Mouse (Mus musculus) kidney, adult 2 months (tissue): ENCODE data around the gene Fhl1. TPM values are rescaled to one million over a fixed set of nuclear protein-coding genes. Genes with fewer than 3 reads are reported as not detected.

Experiments
- DNase-seq: peaks from one replicate; pipeline ENCODE4 v3.0.0; 2021
- H3K27ac ChIP-seq: fragments of 200-500 bp; 2 replicates; pipeline ENCODE4 v1.5.1; 2012; ENCODE audit warnings: low read depth, low read length, control low read depth, inconsistent platforms; ENCODE audit not compliant: insufficient read depth
- H3K27me3 ChIP-seq: fragments of 200-500 bp; replicated peaks from 2 replicates; pipeline ENCODE4 v1.6.1; 2012; ENCODE audit warnings: mild to moderate bottlenecking, moderate library complexity, low read length, inconsistent platforms; ENCODE audit not compliant: control insufficient read depth, insufficient read depth
- H3K36me3 ChIP-seq: fragments of 200-500 bp; 2 replicates; pipeline ENCODE4 v1.6.1; 2012; ENCODE audit warnings: mild to moderate bottlenecking, moderate library complexity, low read length, inconsistent platforms; ENCODE audit not compliant: control insufficient read depth, insufficient read depth
- H3K4me1 ChIP-seq: fragments of 200-500 bp; 2 replicates; pipeline ENCODE4 v1.6.1; 2011; ENCODE audit warnings: low read length; ENCODE audit not compliant: control insufficient read depth, insufficient read depth
- H3K4me3 ChIP-seq: fragments of 200-500 bp; 2 replicates; pipeline ENCODE4 v1.5.1; 2011; ENCODE audit warnings: mild to moderate bottlenecking, low read depth, low read length, control low read depth; ENCODE audit not compliant: insufficient read depth
- CTCF ChIP-seq: fragments of 200-500 bp; conservative IDR thresholded peaks from 2 replicates; pipeline ENCODE4 v1.5.1; 2011; ENCODE audit warnings: low read depth, mild to moderate bottlenecking, control low read depth, low read length, moderate library complexity, mixed read lengths; ENCODE audit not compliant: insufficient read depth, insufficient read length
- POLR2A ChIP-seq: fragments of 200-500 bp; IDR thresholded peaks from one replicate; pipeline ENCODE4 v1.6.1; 2011; ENCODE audit warnings: low read depth, low read length, control low read depth
- WGBS: fragments of 180-500 bp; shearing (Covaris S2); methylation state at CpG from one replicate; pipeline ENCODE4 v1.1.7; 2018; 5-methylcytosine and 5-hydroxymethylcytosine counted together
- polyA plus RNA-seq: library from polyadenylated mRNA; depleted of rRNA; stranded (reverse); fragments of >200 nt; gene quantifications from 2 replicates; pipeline ENCODE4 v1.2.3, GENCODE M21; 2012; rRNA removed

Fhl1 gene
- polyA plus RNA-seq = 155 and 165 TPM in 2 replicates

GRCm38 (mm10) chrX:56731306-56732201 lies at the start of gene Fhl1:
Gene Fhl1 (plus strand): TSS chrX:56731787.
- Histone ChIP-seq H3K4me1 (peaks cover 3% of the 10 kb centered on the region; the same call in 1 of the 2 replicates), H3K4me3 (peak within 1 kb of the TSS; percentile 93), H3K36me3 (no peaks in the 10 kb centered on the region), H3K27me3 (no peaks in the 10 kb centered on the region), H3K27ac (peak within 1 kb of the TSS; percentile 92)
- no peak for TF ChIP-seq POLR2A
- TF ChIP-seq CTCF = no peak
- WGBS = 3% methylated on average over 19 of the region's 106 CpGs
- peak; percentile 84 for DNase-seq

GRCm38 (mm10) chrX:56682156-56682720 lies 49.3 kb upstream of the Fhl1 start:
- TF ChIP-seq POLR2A (no peak), CTCF (no peak)
- no peak for DNase-seq
- Histone ChIP-seq H3K4me1 (peaks cover 10% of the 10 kb centered on the region; the same call in 1 of the 2 replicates), H3K36me3 (no peaks in the 10 kb centered on the region), H3K4me3 (no peak overlapping the region), H3K27ac (no peak overlapping the region), H3K27me3 (no peaks in the 10 kb centered on the region)
- WGBS = 37% methylated on average over 1 of the region's 1 CpGs

- peak; percentile 37 for DNase-seq
- no peaks in the 10 kb centered on the region for H3K27me3 ChIP-seq
- H3K4me3 ChIP-seq = no peak overlapping the region
- 67% methylated on average over 10 of the region's 10 CpGs for WGBS
- H3K36me3 ChIP-seq = no peaks in the 10 kb centered on the region
- H3K27ac ChIP-seq = no peak overlapping the region
- no peak for TF ChIP-seq POLR2A
- no peak for TF ChIP-seq CTCF
- peaks cover 10% of the 10 kb centered on the region; the same call in 1 of the 2 replicates for H3K4me1 ChIP-seq
Measured at GRCm38 (mm10) chrX:56683521-56683920, 48.1 kb upstream of the Fhl1 start.

DNA sequence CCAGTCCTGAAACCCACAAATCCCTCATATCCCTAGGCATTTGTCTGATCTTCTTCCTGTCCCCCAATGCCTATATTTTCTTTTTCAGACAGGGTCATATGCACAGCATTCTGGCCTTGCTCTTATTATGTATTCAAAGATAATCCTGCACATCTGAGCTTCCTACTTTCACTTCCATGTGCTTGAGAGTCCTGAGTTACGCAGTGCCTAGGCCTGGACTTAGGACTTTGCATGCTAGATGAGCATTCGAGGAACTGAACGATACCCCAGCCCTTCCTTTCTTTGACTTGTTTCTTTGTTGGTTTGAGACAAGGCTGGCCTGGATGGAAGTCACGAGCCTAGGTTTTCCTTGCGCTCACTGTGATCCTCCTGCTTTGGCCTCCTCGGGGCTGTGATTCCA lies 39.0 kb upstream of the Fhl1 start:
- Histone ChIP-seq H3K36me3 (no peaks in the 10 kb centered on the region), H3K4me3 (no peak overlapping the region), H3K27ac (no peak overlapping the region), H3K27me3 (no peaks in the 10 kb centered on the region), H3K4me1 (no peaks in the 10 kb centered on the region)
- 81% methylated on average over 6 of the region's 6 CpGs for WGBS
- TF ChIP-seq POLR2A = no peak
- no peak for TF ChIP-seq CTCF
- DNase-seq = no peak

DNA sequence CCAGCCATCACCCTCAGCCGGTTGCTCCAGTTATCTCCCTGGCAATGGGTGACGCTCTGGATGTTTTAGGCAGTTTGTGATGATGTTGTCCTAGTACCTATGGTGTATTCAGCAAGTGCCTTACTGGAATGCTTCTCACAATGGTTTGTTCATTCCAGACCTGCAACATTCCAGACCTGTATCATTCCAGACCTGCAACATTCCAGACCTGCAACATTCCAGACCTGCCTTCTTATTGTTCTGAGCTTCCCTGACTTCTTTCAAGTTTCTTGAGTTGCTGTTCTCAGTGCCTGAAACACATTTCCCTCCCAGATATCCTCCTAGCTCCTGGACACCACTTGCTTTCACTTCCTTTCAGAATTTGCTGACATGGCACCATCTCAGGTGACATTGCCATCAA lies 37.0 kb upstream of the Fhl1 start:
- DNase-seq = no peak
- Histone ChIP-seq H3K27me3 (no peaks in the 10 kb centered on the region), H3K4me1 (no peaks in the 10 kb centered on the region), H3K36me3 (no peaks in the 10 kb centered on the region), H3K4me3 (no peak overlapping the region), H3K27ac (no peak overlapping the region)
- WGBS = 92% methylated on average over 2 of the region's 2 CpGs
- TF ChIP-seq CTCF = no peak
- no peak for TF ChIP-seq POLR2A

DNA sequence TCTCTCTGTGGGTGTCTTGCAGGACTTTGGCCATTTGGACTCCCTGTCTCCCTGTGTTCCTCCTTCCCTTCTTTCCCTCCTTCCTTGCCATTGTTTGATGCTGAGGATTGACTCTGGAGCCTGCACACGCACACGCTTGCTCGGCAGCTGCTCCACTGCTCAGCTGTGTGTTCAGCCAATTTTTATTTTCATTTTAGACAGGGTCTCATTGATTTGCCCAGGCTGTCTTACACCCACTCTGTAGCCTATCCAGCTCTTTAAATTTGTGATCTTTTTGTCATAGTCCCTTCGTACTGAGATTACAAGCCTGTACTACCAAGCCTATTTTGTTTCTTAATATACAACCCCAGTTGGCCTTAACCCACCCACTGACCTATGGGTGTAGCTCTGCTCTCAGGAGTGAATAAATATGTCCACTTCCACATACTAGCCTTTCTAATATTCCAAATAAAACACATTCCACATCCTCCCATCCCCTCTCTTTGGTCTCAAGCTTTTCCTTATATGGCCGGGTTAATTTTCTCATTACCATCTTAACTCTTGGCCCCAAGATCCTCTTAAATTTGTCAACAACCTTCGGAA lies 34.3 kb upstream of the Fhl1 start:
- peak; percentile 8 for DNase-seq
- H3K27me3 ChIP-seq = no peaks in the 10 kb centered on the region
- H3K4me1 ChIP-seq = peaks cover 3% of the 10 kb centered on the region; the same call in 1 of the 2 replicates
- TF ChIP-seq POLR2A (no peak), CTCF (no peak)
- H3K27ac ChIP-seq = no peak overlapping the region
- H3K36me3 ChIP-seq = no peaks in the 10 kb centered on the region
- no peak overlapping the region for H3K4me3 ChIP-seq
- 67% methylated on average over 6 of the region's 6 CpGs for WGBS

DNA sequence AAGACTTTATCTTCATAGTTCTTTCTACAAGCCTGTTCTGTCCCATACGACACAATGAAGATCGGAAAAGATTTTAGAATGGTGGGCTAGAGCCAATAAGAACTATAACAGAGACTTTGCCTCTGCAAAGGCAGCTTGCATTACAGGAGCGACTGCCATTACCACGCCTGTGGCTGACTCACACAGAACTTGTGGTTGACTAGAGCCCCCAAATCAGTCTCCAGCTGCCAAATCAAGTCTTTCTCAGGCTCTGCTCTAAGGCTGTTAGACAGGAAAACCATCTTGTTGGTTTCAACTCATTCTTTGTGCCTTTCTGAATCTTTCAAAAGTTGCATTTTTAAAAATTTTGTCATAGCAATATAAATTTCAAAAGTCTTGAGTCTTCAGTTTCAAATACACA lies 33.7 kb upstream of the Fhl1 start:
- WGBS = 78% methylated on average over 4 of the region's 4 CpGs
- no peak overlapping the region for H3K27ac ChIP-seq

More for the DNA sequence above, 33.7 kb upstream of the Fhl1 start:
- Histone ChIP-seq H3K4me3 (no peak overlapping the region), H3K36me3 (no peaks in the 10 kb centered on the region), H3K4me1 (peaks cover 3% of the 10 kb centered on the region; the same call in 1 of the 2 replicates), H3K27me3 (no peaks in the 10 kb centered on the region)
- no peak for DNase-seq
- TF ChIP-seq POLR2A (no peak), CTCF (no peak)
